Mouse (Mus musculus) testis, adult 2 months (tissue): ENCODE data around the gene Ccdc170. TPM values are rescaled to one million over a fixed set of nuclear protein-coding genes. Genes with fewer than 3 reads are reported as not detected.

Source experiments
- H3K27ac ChIP-seq: fragments of 200-500 bp; 2 replicates; pipeline ENCODE4 v1.5.1; 2012; ENCODE audit warnings: low read depth, low read length; ENCODE audit not compliant: control insufficient read depth, insufficient read depth
- H3K27me3 ChIP-seq: fragments of 200-500 bp; 2 replicates; pipeline ENCODE4 v1.6.1; 2012; ENCODE audit warnings: mild to moderate bottlenecking, low read length, moderate library complexity; ENCODE audit not compliant: control insufficient read depth, insufficient read depth
- H3K36me3 ChIP-seq: fragments of 200-500 bp; 2 replicates; pipeline ENCODE4 v1.6.1; 2012; ENCODE audit warnings: mild to moderate bottlenecking, low read length; ENCODE audit not compliant: control insufficient read depth, insufficient read depth
- H3K4me1 ChIP-seq: fragments of 200-500 bp; 2 replicates; pipeline ENCODE4 v1.6.1; 2012; ENCODE audit warnings: low read length; ENCODE audit not compliant: control insufficient read depth, insufficient read depth
- H3K4me3 ChIP-seq: fragments of 200-500 bp; 2 replicates; pipeline ENCODE4 v1.5.1; 2012; ENCODE audit warnings: low read depth, mild to moderate bottlenecking, low read length, moderate library complexity, mixed read lengths; ENCODE audit not compliant: control insufficient read depth
- CTCF ChIP-seq: fragments of 200-500 bp; IDR thresholded peaks from 2 replicates; pipeline ENCODE4 v1.5.1; 2012; ENCODE audit warnings: low read depth, mild to moderate bottlenecking, inconsistent platforms, low read length, moderate library complexity; ENCODE audit not compliant: control insufficient read depth, insufficient read depth, insufficient replicate concordance
- POLR2A ChIP-seq: fragments of 200-500 bp; IDR thresholded peaks from 2 replicates; pipeline ENCODE4 v1.6.1; 2012; ENCODE audit warnings: low read depth, mild to moderate bottlenecking, inconsistent platforms, low read length, moderate library complexity; ENCODE audit not compliant: control insufficient read depth
- polyA plus RNA-seq: library from polyadenylated mRNA; depleted of rRNA; stranded (reverse); fragments of >200 nt; gene quantifications from 2 replicates; pipeline ENCODE4 v1.2.3, GENCODE M21; 2012

Ccdc170 gene
- polyA plus RNA-seq, 1 experiment = 0.93 TPM

- no peak for TF ChIP-seq POLR2A
- TF ChIP-seq CTCF = no peak
- H3K27me3 ChIP-seq = no peaks in the 10 kb centered on the region
- H3K4me1 ChIP-seq = no peaks in the 10 kb centered on the region
- no peak overlapping the region for H3K27ac ChIP-seq
- no peak overlapping the region for H3K4me3 ChIP-seq
- H3K36me3 ChIP-seq = no peaks in the 10 kb centered on the region
Measured at GRCm38 (mm10) chr10:4523078-4523477, 40.8 kb downstream of the Ccdc170 start.

- Histone ChIP-seq H3K27ac (no peak overlapping the region), H3K27me3 (no peaks in the 10 kb centered on the region), H3K4me3 (no peak overlapping the region), H3K36me3 (no peaks in the 10 kb centered on the region), H3K4me1 (no peaks in the 10 kb centered on the region)
- TF ChIP-seq POLR2A (no peak), CTCF (no peak)
Measured at GRCm38 (mm10) chr10:4528043-4528442, 45.7 kb downstream of the Ccdc170 start.

- Histone ChIP-seq H3K27ac (no peak overlapping the region), H3K4me3 (no peak overlapping the region), H3K4me1 (no peaks in the 10 kb centered on the region), H3K36me3 (no peaks in the 10 kb centered on the region), H3K27me3 (no peaks in the 10 kb centered on the region)
- TF ChIP-seq CTCF (no peak), POLR2A (no peak)
Measured at GRCm38 (mm10) chr10:4530638-4531235, 48.4 kb downstream of the Ccdc170 start.

GRCm38 (mm10) chr10:4531933-4532332 lies 49.6 kb downstream of the Ccdc170 start:
- Histone ChIP-seq H3K27ac (no peak overlapping the region), H3K36me3 (no peaks in the 10 kb centered on the region), H3K4me1 (no peaks in the 10 kb centered on the region), H3K4me3 (no peak overlapping the region), H3K27me3 (no peaks in the 10 kb centered on the region)
- TF ChIP-seq POLR2A (no peak), CTCF (no peak)

GRCm38 (mm10) chr10:4532731-4533130 lies 50.4 kb downstream of the Ccdc170 start:
- Histone ChIP-seq H3K36me3 (no peaks in the 10 kb centered on the region), H3K4me3 (no peak overlapping the region), H3K27ac (no peak overlapping the region), H3K4me1 (no peaks in the 10 kb centered on the region), H3K27me3 (no peaks in the 10 kb centered on the region)
- TF ChIP-seq POLR2A (no peak), CTCF (no peak)

- TF ChIP-seq POLR2A (no peak), CTCF (no peak)
- no peak overlapping the region for H3K4me3 ChIP-seq
- H3K27me3 ChIP-seq = no peaks in the 10 kb centered on the region
Measured at GRCm38 (mm10) chr10:4533873-4534272, 51.6 kb downstream of the Ccdc170 start.

GRCm38 (mm10) chr10:4545550-4545949 lies 63.2 kb downstream of the Ccdc170 start:
- Histone ChIP-seq H3K4me1 (no peaks in the 10 kb centered on the region), H3K27ac (no peak overlapping the region), H3K27me3 (no peaks in the 10 kb centered on the region), H3K36me3 (no peaks in the 10 kb centered on the region), H3K4me3 (no peak overlapping the region)
- TF ChIP-seq POLR2A = no peak
- peak; percentile 49; the same call in 1 of the 2 replicates for TF ChIP-seq CTCF

More at GRCm38 (mm10) chr10:4533873-4534272, 51.6 kb downstream of the Ccdc170 start:
- Histone ChIP-seq H3K36me3 (no peaks in the 10 kb centered on the region), H3K4me1 (no peaks in the 10 kb centered on the region), H3K27ac (no peak overlapping the region)
